Mouse (Mus musculus) layer of hippocampus, postnatal 25 days (tissue): ENCODE measurements at regions not wholly inside any gene's neighbourhood (a gene's known extent, or its start where the extent isn't known, plus 50 kb on each side); places are given as distances from the start of the nearest gene placed in this dataset.

ENCODE experiments used
- DNase-seq, 2 experiments: peaks; one replicate each; pipeline ENCODE4 v3.0.0; 2022; ENCODE audit warnings: mixed read lengths in 2 of 2, low spot score in 1 of 2; ENCODE audit errors: extremely low spot score in 1 of 2

GRCm38 (mm10) chr19:16075512-16076086, 57.0 kb upstream of the Gnaq start:
- DNase-seq: no peak

GRCm38 (mm10) chr19:16075026-16075425, 57.6 kb upstream of the Gnaq start:
- no peak for DNase-seq

GRCm38 (mm10) chr19:16067314-16067713, 65.3 kb upstream of the Gnaq start:
- no peak for DNase-seq

DNA sequence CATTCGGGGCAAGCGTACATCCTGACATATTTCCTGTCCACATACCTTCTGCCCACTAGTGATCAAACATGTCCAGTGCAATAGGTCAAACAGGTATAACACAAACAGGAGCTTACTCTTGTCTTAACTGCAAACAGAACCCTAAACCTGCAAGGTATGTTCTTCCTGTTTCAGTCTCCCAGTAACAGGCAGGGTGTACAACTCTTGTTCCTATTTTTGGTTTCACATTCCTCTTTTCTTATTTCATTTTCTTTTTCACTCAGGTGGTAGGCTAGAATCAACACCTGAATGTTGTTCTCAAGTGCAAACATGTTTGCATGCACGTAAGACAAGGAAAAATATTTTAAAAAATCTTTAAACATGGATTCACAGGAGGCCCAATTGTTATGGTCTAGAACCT, 67.7 kb upstream of the Gnaq start:
- DNase-seq: no peak

DNA sequence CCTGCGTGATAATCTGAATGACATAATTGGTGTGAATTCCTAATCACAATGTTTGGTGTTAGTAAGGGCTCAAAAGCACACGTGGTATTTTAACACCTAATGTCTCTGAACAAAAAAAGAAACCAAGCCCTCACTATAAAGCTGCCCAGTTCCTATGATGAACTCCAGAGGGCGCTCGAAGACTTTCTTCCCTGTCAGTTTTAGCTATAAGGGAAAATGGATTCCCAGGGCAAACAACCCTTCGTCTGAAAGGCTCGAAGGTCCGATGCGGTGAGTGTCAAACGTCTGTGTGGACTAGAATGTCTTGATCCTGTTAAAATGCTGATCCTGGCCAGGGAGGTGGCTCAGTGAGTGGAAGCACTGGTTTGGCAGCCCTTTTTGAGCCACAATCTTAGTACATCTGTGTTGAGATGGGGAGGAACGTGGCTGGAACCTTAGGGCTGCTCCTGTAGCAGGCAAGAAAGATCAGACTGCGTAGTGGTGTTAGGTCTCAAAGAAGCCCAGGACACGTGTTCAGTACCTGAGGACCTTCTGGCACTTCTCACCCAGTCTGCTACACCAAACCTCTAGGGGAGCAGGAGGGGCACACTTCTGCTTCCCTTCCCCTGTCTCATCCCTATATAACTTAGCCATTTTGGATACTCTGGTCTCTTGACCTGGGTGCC, 68.6 kb upstream of the Gnaq start:
- peak; percentile 71 to 86 for DNase-seq

DNA sequence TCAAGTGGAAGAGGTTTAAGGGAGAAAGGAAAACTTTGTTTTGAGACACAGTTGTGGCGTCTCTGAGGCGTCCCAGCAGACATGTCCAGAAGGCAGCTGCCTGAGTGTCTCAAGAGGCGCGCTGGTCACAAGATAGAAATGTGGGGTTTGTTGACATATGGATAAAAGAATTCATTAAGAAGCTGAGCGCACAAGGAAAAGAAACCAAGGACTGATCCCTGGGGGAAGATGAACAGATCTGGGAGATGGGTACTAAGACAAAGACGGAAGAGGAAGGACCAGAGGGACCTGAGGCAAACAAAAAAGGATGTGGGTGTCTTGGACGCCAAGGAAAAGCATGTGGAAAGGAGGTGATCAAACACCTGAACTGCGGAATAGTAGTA, 69.1 kb upstream of the Gnaq start:
- no peak for DNase-seq

- DNase-seq: no peak
These were observed 70.8 kb upstream of the Gnaq start for GRCm38 (mm10) chr19:16061821-16062220.

GRCm38 (mm10) chr19:16059026-16059425, 73.6 kb upstream of the Gnaq start:
- DNase-seq: no peak

DNA sequence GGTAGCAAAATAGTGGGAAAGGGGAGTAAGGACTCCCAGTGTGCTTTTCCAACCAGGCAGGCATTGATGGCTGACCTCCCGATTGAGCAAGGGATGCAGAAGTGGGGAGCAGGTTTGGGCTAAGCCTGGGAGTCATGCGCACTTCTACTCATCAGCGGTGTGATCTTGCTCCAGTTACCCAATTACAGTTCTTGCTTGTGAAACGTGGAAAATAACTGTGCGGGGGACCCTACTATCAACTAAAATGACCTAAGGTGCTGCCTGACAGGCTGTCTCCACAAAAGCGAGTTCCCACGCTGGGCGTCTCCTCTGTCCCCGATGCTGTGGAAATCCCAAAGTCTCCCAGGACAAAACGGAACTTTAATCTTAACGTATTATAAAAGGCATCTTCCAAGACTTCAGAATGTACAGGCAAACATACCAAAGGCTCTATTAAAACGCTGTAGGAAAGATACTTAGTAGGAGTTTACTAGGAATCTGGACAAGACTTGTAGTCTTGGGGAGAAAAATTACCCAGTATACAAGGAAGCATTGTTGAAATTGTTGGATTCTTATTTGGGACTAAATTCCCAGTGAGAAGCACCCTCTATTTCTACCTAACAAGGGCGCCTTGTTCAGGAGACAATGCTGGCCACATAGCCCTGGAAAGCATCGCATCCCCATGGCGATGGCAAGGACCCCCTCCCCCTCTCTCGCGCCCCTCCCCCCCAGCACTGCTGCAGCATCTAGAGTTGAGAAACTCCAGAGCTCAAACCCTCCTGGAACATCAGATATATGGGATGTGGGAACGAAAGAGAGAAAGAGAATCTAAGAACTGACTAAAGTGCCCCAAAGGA, 65.6 kb upstream of the Cep78 start:
- peak in 1 of 2 experiments; percentile 25 for DNase-seq

DNA sequence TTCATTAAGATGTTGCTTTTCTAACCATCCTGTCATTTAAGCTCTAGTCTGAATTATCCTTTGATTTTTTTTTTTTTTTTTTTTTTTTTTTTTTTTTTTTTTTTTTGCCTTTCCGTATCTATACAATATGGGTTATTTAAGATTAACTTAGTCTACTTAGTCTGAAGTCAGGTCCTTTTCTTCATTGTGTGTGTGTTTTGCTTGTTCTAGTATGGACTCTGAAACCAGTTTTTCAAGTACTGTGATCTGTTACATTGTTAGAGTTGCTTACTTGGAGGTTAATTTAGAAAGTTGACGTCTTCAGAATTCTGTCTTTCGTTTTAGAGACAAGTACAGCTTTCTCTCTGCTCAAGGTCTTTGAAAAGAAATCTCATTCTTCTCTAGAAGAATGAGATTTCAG, 64.9 kb upstream of the Cep78 start:
- DNase-seq: no peak

GRCm38 (mm10) chr19:16046977-16047376, 62.2 kb upstream of the Cep78 start:
- DNase-seq: no peak

- no peak for DNase-seq
These were observed 60.5 kb upstream of the Cep78 start for GRCm38 (mm10) chr19:16045261-16045660.

DNA sequence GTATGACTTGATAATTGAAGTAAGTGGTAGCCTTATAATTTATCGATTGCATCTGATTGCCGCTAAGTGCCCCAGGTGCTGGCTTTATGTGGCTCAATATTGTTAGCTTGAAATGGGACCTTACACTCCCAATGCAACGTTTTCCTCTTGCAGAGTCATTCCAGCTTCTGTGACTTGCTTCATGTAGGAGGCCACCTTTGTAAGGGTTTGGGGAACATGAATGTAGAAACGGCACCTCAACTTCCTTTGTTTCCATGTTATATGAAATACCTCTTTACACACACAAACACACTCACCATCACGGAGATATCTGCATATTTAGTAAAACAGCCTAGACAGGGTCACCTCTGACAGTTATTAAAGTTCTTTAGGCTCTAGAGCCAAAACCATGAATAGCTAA, 59.4 kb upstream of the Cep78 start:
- DNase-seq: no peak

DNA sequence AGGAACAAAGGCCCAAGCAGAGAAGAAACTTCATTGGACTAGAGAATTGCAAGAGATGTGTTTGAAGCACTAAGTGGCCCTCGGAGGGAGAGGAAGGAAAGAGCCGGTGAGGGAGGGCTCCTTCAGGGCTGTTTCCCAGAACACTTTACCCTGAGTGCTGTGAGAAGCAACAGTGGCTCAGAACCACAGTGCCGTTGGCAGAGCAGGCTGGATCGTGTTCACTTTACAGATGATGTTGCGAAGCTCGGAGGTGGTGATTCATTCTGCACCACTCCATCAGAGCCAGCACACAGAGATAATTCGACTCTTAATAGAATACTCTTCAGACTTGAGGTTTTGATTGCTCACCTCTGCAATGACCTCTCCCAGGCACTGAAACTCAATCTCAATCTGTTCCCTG, 58.2 kb upstream of the Cep78 start:
- no peak for DNase-seq

DNA sequence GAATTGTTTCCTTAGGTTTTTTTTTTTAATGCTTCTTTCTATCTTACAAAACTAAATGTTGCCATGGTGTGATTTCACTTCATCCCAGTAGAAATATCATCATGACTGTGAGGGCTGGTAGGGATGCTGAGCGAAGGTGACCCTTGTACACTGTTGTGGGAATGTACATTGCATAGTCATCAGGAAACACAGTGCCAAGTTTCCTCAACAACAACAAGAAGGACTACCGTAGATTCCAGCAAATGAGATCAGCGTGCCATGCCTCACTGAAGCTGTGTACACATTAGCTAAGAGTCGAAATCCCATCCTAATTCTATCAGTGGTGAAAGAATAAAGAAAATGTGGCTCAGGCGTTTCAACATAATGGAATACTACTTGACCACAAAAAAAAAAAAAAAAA, 57.1 kb upstream of the Cep78 start:
- no peak for DNase-seq

- DNase-seq: no peak
These were observed 53.0 kb upstream of the Cep78 start for GRCm38 (mm10) chr19:16037806-16038205.
